Mouse (Mus musculus): ENCODE measurements around the gene Map3k11. TPM values are rescaled to one million over a fixed set of nuclear protein-coding genes. Genes with fewer than 3 reads are reported as not detected.

Gene Map3k11
- polyA plus RNA-seq, 2 experiments = 20.7 to 30.1 TPM

GRCm38 (mm10) chr19:5692086-5692912 lies 3.8 kb downstream of the Map3k11 start:
- TF ChIP-seq POLR2A (IDR thresholded peaks at IDR 0.05; ENCODE audit: borderline replicate concordance, extremely low read depth, insufficient read depth, insufficient read length) = no peak
- peak overlapping the region; percentile 79 for H3K9ac ChIP-seq (ENCODE audit: low read depth, low read length, severe bottlenecking)
- peak overlapping the region; percentile 88 for H3K4me3 ChIP-seq (replicated peaks; ENCODE audit: low read length)
- peaks cover 26% of the 10 kb centered on the region for H3K4me1 ChIP-seq (ENCODE audit: control insufficient read depth, insufficient read depth, low read length)
- no peaks in the 10 kb centered on the region for H3K27me3 ChIP-seq (ENCODE audit: control insufficient read depth, insufficient read depth, low read length)
- H3K27ac ChIP-seq (replicated peaks; ENCODE audit: low read depth, low read length) = peak overlapping the region; percentile 61
- H3K36me3 ChIP-seq (ENCODE audit: control insufficient read depth, insufficient read depth, low read length) = peaks cover 62% of the 10 kb centered on the region
- no peaks in the 10 kb centered on the region for H3K9me3 ChIP-seq (ENCODE audit: control insufficient read depth, low read length)
- peak overlapping the region; percentile 77 for H3K4me2 ChIP-seq (replicated peaks; ENCODE audit: low read depth, low read length, severe bottlenecking)
- ATAC-seq (ENCODE audit: low FRiP score, low read depth) (no peak), DNase-seq (ENCODE audit: low spot score) (no peak)
- 64% methylated on average over 10 of the region's 10 CpGs for WGBS

DNA sequence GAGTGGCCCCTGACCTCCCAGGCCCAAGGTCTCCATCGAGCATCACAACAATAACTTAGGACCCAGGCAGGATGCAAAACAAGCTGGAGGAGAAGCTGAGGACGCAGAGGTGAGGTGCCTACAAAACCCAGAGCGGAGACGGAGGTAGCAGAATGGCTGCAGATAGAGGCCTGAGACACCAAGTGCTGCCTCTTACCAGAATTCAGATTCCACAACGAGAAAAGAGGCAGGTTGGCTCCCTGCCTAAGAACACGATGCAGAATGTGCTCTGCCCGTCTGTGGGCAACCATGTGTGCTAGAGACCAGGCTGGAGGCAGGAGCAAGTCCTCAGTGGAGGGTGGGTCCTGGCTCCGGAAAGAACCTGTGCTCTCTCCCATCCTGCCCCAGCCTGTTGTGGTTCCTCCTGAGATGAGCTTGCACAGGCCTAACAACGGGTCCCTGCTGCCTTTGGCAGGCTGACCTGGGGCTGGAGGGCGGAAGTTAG lies 4.4 kb downstream of the Map3k11 start:
- Histone ChIP-seq H3K36me3 (ENCODE audit: control insufficient read depth, insufficient read depth, low read length) (peaks cover 69% of the 10 kb centered on the region), H3K4me1 (ENCODE audit: control insufficient read depth, insufficient read depth, low read length) (peaks cover 26% of the 10 kb centered on the region), H3K9ac (ENCODE audit: low read depth, low read length, severe bottlenecking) (peak overlapping the region; percentile 79; the same call in 1 of the 2 replicates), H3K9me3 (ENCODE audit: control insufficient read depth, low read length) (no peaks in the 10 kb centered on the region), H3K27me3 (ENCODE audit: control insufficient read depth, insufficient read depth, low read length) (no peaks in the 10 kb centered on the region), H3K4me3 (replicated peaks; ENCODE audit: low read length) (peak overlapping the region; percentile 88; the same call in 1 of the 2 replicates), H3K4me2 (replicated peaks; ENCODE audit: low read depth, low read length, severe bottlenecking) (peak overlapping the region; percentile 8; the same call in 1 of the 2 replicates), H3K27ac (replicated peaks; ENCODE audit: low read depth, low read length) (peak overlapping the region; percentile 61)
- TF ChIP-seq POLR2A (IDR thresholded peaks at IDR 0.05; ENCODE audit: borderline replicate concordance, extremely low read depth, insufficient read depth, insufficient read length) = no peak
- ATAC-seq (ENCODE audit: low FRiP score, low read depth) = no peak
- DNase-seq (ENCODE audit: low spot score) = no peak
- 78% methylated on average over 10 of the region's 10 CpGs for WGBS

GRCm38 (mm10) chr19:5693801-5694200 lies 5.3 kb downstream of the Map3k11 start:
- Histone ChIP-seq H3K27me3 (ENCODE audit: control insufficient read depth, insufficient read depth, low read length) (no peaks in the 10 kb centered on the region), H3K9ac (ENCODE audit: low read depth, low read length, severe bottlenecking) (no peak overlapping the region), H3K9me3 (ENCODE audit: control insufficient read depth, low read length) (no peaks in the 10 kb centered on the region), H3K4me2 (replicated peaks; ENCODE audit: low read depth, low read length, severe bottlenecking) (no peak overlapping the region), H3K36me3 (ENCODE audit: control insufficient read depth, insufficient read depth, low read length) (peaks cover 77% of the 10 kb centered on the region), H3K27ac (replicated peaks; ENCODE audit: low read depth, low read length) (no peak overlapping the region), H3K4me1 (ENCODE audit: control insufficient read depth, insufficient read depth, low read length) (peaks cover 26% of the 10 kb centered on the region), H3K4me3 (replicated peaks; ENCODE audit: low read length) (no peak overlapping the region)
- DNase-seq (ENCODE audit: low spot score) (no peak), ATAC-seq (ENCODE audit: low FRiP score, low read depth) (no peak)
- WGBS = 77% methylated on average over 6 of the region's 6 CpGs
- no peak for TF ChIP-seq POLR2A (IDR thresholded peaks at IDR 0.05; ENCODE audit: borderline replicate concordance, extremely low read depth, insufficient read depth, insufficient read length)

- no peaks in the 10 kb centered on the region for H3K27me3 ChIP-seq (ENCODE audit: control insufficient read depth, insufficient read depth, low read length)
- ATAC-seq (ENCODE audit: low FRiP score, low read depth) = no peak; the same call in 1 of the 2 replicates
- H3K4me2 ChIP-seq (replicated peaks; ENCODE audit: low read depth, low read length, severe bottlenecking) = no peak overlapping the region
- no peak overlapping the region for H3K4me3 ChIP-seq (replicated peaks; ENCODE audit: low read length)
- H3K4me1 ChIP-seq (ENCODE audit: control insufficient read depth, insufficient read depth, low read length) = peaks cover 17% of the 10 kb centered on the region
- H3K9ac ChIP-seq (ENCODE audit: low read depth, low read length, severe bottlenecking) = no peak overlapping the region
- H3K36me3 ChIP-seq (ENCODE audit: control insufficient read depth, insufficient read depth, low read length) = peaks cover 94% of the 10 kb centered on the region
- H3K9me3 ChIP-seq (ENCODE audit: control insufficient read depth, low read length) = no peaks in the 10 kb centered on the region
- DNase-seq (ENCODE audit: low spot score) = no peak
- 16% methylated on average over 41 of the region's 41 CpGs for WGBS
- no peak for TF ChIP-seq POLR2A (IDR thresholded peaks at IDR 0.05; ENCODE audit: borderline replicate concordance, extremely low read depth, insufficient read depth, insufficient read length)
- no peak overlapping the region for H3K27ac ChIP-seq (replicated peaks; ENCODE audit: low read depth, low read length)
These were observed 7.4 kb downstream of the Map3k11 start for GRCm38 (mm10) chr19:5695849-5696462.

- Histone ChIP-seq H3K9me3 (ENCODE audit: control insufficient read depth, low read length) (no peaks in the 10 kb centered on the region), H3K4me3 (replicated peaks; ENCODE audit: low read length) (no peak within 1 kb of the TSS), H3K27ac (replicated peaks; ENCODE audit: low read depth, low read length) (peak within 1 kb of the TSS; percentile 45), H3K36me3 (ENCODE audit: control insufficient read depth, insufficient read depth, low read length) (peaks cover 75% of the 10 kb centered on the region), H3K9ac (ENCODE audit: low read depth, low read length, severe bottlenecking) (no peak within 1 kb of the TSS), H3K27me3 (ENCODE audit: control insufficient read depth, insufficient read depth, low read length) (no peaks in the 10 kb centered on the region), H3K4me2 (replicated peaks; ENCODE audit: low read depth, low read length, severe bottlenecking) (no peak within 1 kb of the TSS), H3K4me1 (ENCODE audit: control insufficient read depth, insufficient read depth, low read length) (peaks cover 9% of the 10 kb centered on the region; the same call in 1 of the 2 replicates)
- DNase-seq (ENCODE audit: low spot score) (no peak), ATAC-seq (ENCODE audit: low FRiP score, low read depth) (peak; percentile 12)
- TF ChIP-seq POLR2A (IDR thresholded peaks at IDR 0.05; ENCODE audit: borderline replicate concordance, extremely low read depth, insufficient read depth, insufficient read length) = no peak
- 66% methylated on average over 17 of the region's 17 CpGs for WGBS
These were observed 15.7 kb downstream of the Map3k11 start, which contains the start of gene Kcnk7 for GRCm38 (mm10) chr19:5704163-5704800. TSS of gene Kcnk7 (plus strand) at chr19:5704367.

Measured in limb, embryonic 14.5 days (tissue).